Mouse (Mus musculus): ENCODE data around the gene Fam162a. TPM values are rescaled to one million over a fixed set of nuclear protein-coding genes. Genes with fewer than 3 reads are reported as not detected.

The Fam162a gene
- polyA plus RNA-seq, 1 experiment from 2014 or later, result 338 TPM

- WGBS, result 49% methylated on average over 8 of the region's 8 CpGs
- Histone ChIP-seq H3K4me2 (no peak overlapping the region), H3K27me3 (ENCODE audit: insufficient read depth, low read length) (no peaks in the 10 kb centered on the region), H3K4me1 (ENCODE audit: insufficient read depth) (no peaks in the 10 kb centered on the region), H3K9me3 (ENCODE audit: low read depth, low read length) (no peaks in the 10 kb centered on the region), H3K4me3 (ENCODE audit: low read depth, low read length) (no peak overlapping the region), H3K27ac (ENCODE audit: low read depth) (no peak overlapping the region), H3K9ac (no peak overlapping the region), H3K36me3 (ENCODE audit: insufficient read depth) (peaks cover 7% of the 10 kb centered on the region; the same call in 1 of the 2 replicates)
- ATAC-seq (ENCODE audit: insufficient read depth), result no peak
- DNase-seq, result no peak
- no peak for TF ChIP-seq CTCF (IDR thresholded peaks at IDR 0.05; ENCODE audit: low read depth)
Measured at GRCm38 (mm10) chr16:36057933-36058475, 13.4 kb downstream of the Fam162a start.

- H3K27me3 ChIP-seq (ENCODE audit: insufficient read depth, low read length), result no peaks in the 10 kb centered on the region
- H3K27ac ChIP-seq (ENCODE audit: low read depth), result no peak overlapping the region
- DNase-seq (no peak), ATAC-seq (ENCODE audit: insufficient read depth) (no peak)
- no peak for TF ChIP-seq CTCF (IDR thresholded peaks at IDR 0.05; ENCODE audit: low read depth)
- peaks cover 15% of the 10 kb centered on the region for H3K36me3 ChIP-seq (ENCODE audit: insufficient read depth)
- no peaks in the 10 kb centered on the region for H3K4me1 ChIP-seq (ENCODE audit: insufficient read depth)
- no peak overlapping the region for H3K4me3 ChIP-seq (ENCODE audit: low read depth, low read length)
- WGBS, result 87% methylated on average over 11 of the region's 11 CpGs
- H3K9ac ChIP-seq, result no peak overlapping the region
- no peaks in the 10 kb centered on the region for H3K9me3 ChIP-seq (ENCODE audit: low read depth, low read length)
- no peak overlapping the region for H3K4me2 ChIP-seq
Measured at GRCm38 (mm10) chr16:36056416-36056815, 15.0 kb downstream of the Fam162a start.

- 79% methylated on average over 8 of the region's 8 CpGs for WGBS
Measured at GRCm38 (mm10) chr16:36054920-36055319, 16.5 kb downstream of the Fam162a start.

GRCm38 (mm10) chr16:36053524-36054275 is 17.7 kb downstream of the Fam162a start:
- Histone ChIP-seq H3K4me2 (no peak overlapping the region), H3K27ac (ENCODE audit: low read depth) (no peak overlapping the region), H3K4me1 (ENCODE audit: insufficient read depth) (no peaks in the 10 kb centered on the region), H3K4me3 (ENCODE audit: low read depth, low read length) (no peak overlapping the region), H3K9me3 (ENCODE audit: low read depth, low read length) (no peaks in the 10 kb centered on the region), H3K27me3 (ENCODE audit: insufficient read depth, low read length) (no peaks in the 10 kb centered on the region), H3K36me3 (ENCODE audit: insufficient read depth) (peaks cover 41% of the 10 kb centered on the region), H3K9ac (no peak overlapping the region)
- WGBS, result 72% methylated on average over 6 of the region's 6 CpGs
- DNase-seq (no peak), ATAC-seq (ENCODE audit: insufficient read depth) (no peak)
- TF ChIP-seq CTCF (IDR thresholded peaks at IDR 0.05; ENCODE audit: low read depth), result no peak

More at GRCm38 (mm10) chr16:36054920-36055319, 16.5 kb downstream of the Fam162a start:
- no peak for DNase-seq
- H3K27me3 ChIP-seq (ENCODE audit: insufficient read depth, low read length), result no peaks in the 10 kb centered on the region
- H3K36me3 ChIP-seq (ENCODE audit: insufficient read depth), result peaks cover 29% of the 10 kb centered on the region
- no peak overlapping the region for H3K4me2 ChIP-seq
- no peaks in the 10 kb centered on the region for H3K9me3 ChIP-seq (ENCODE audit: low read depth, low read length)
- no peak for ATAC-seq (ENCODE audit: insufficient read depth)
- no peak overlapping the region for H3K27ac ChIP-seq (ENCODE audit: low read depth)
- H3K4me1 ChIP-seq (ENCODE audit: insufficient read depth), result no peaks in the 10 kb centered on the region
- no peak overlapping the region for H3K9ac ChIP-seq
- no peak for TF ChIP-seq CTCF (IDR thresholded peaks at IDR 0.05; ENCODE audit: low read depth)
- no peak overlapping the region for H3K4me3 ChIP-seq (ENCODE audit: low read depth, low read length)

- no peaks in the 10 kb centered on the region for H3K27me3 ChIP-seq (ENCODE audit: insufficient read depth, low read length)
- H3K4me1 ChIP-seq (ENCODE audit: insufficient read depth), result no peaks in the 10 kb centered on the region
- H3K4me3 ChIP-seq (ENCODE audit: low read depth, low read length), result no peak overlapping the region
- no peak overlapping the region for H3K9ac ChIP-seq
- H3K36me3 ChIP-seq (ENCODE audit: insufficient read depth), result peaks cover 60% of the 10 kb centered on the region
- TF ChIP-seq CTCF (IDR thresholded peaks at IDR 0.05; ENCODE audit: low read depth), result no peak
- no peak for ATAC-seq (ENCODE audit: insufficient read depth)
- WGBS, result 91% methylated on average over 6 of the region's 6 CpGs
- no peak for DNase-seq
- no peak overlapping the region for H3K4me2 ChIP-seq
- no peaks in the 10 kb centered on the region for H3K9me3 ChIP-seq (ENCODE audit: low read depth, low read length)
- H3K27ac ChIP-seq (ENCODE audit: low read depth), result no peak overlapping the region
Measured at GRCm38 (mm10) chr16:36051491-36051890, 19.9 kb downstream of the Fam162a start.

GRCm38 (mm10) chr16:36047538-36047937 is 23.9 kb downstream of the Fam162a start:
- H3K27ac ChIP-seq (ENCODE audit: low read depth), result no peak overlapping the region
- 0 out of 2 replicates have a peak, but pooled peaks have one; percentile 5 for TF ChIP-seq CTCF (IDR thresholded peaks at IDR 0.05; ENCODE audit: low read depth)
- no peak overlapping the region for H3K9ac ChIP-seq
- no peaks in the 10 kb centered on the region for H3K4me1 ChIP-seq (ENCODE audit: insufficient read depth)
- H3K27me3 ChIP-seq (ENCODE audit: insufficient read depth, low read length), result no peaks in the 10 kb centered on the region
- H3K4me3 ChIP-seq (ENCODE audit: low read depth, low read length), result no peak overlapping the region
- H3K4me2 ChIP-seq, result no peak overlapping the region
- no peaks in the 10 kb centered on the region for H3K9me3 ChIP-seq (ENCODE audit: low read depth, low read length)
- 82% methylated on average over 4 of the region's 4 CpGs for WGBS
- peaks cover 90% of the 10 kb centered on the region for H3K36me3 ChIP-seq (ENCODE audit: insufficient read depth)
- DNase-seq (no peak), ATAC-seq (ENCODE audit: insufficient read depth) (no peak)

GRCm38 (mm10) chr16:36043964-36044363 is 27.4 kb downstream of the Fam162a start:
- whole genome bisulfite sequencing, result 82% methylated on average over 4 of the region's 4 CpGs
- no peak for DNase-seq
- no peak for TF ChIP-seq CTCF (IDR thresholded peaks at IDR 0.05; ENCODE audit: low read depth)
- no peak overlapping the region for H3K4me3 ChIP-seq (ENCODE audit: low read depth, low read length)
- no peak overlapping the region for H3K27ac ChIP-seq (ENCODE audit: low read depth)
- no peak overlapping the region for H3K9ac ChIP-seq
- 0 out of 2 replicates have a peak, but pooled peaks cover 3% of the 10 kb centered on the region for H3K4me1 ChIP-seq (ENCODE audit: insufficient read depth)
- peaks cover 60% of the 10 kb centered on the region for H3K36me3 ChIP-seq (ENCODE audit: insufficient read depth)
- H3K4me2 ChIP-seq, result no peak overlapping the region
- no peaks in the 10 kb centered on the region for H3K27me3 ChIP-seq (ENCODE audit: insufficient read depth, low read length)
- H3K9me3 ChIP-seq (ENCODE audit: low read depth, low read length), result no peaks in the 10 kb centered on the region
- no peak for ATAC-seq (ENCODE audit: insufficient read depth)

All from lung, embryonic 14.5 days (tissue).